Mouse (Mus musculus) limb, embryonic 14.5 days (tissue): ENCODE measurements around the gene Pfkp. TPM values are rescaled to one million over a fixed set of nuclear protein-coding genes. Genes with fewer than 3 reads are reported as not detected.

Experiments used
- ATAC-seq: fragments of 200-750 bp; cut with Nextera tagmentation; 2 replicates; pipeline ENCODE4 v1.8.0; 2017; ENCODE audit warnings: low read depth, moderate number of reproducible peaks, moderate TSS enrichment; ENCODE audit not compliant: low FRiP score
- DNase-seq: peaks from one replicate; pipeline ENCODE4 v3.0.0-alpha.2; 2015; ENCODE audit warnings: low spot score
- H3K27ac ChIP-seq: fragments of 300-500 bp; sonication (generic); replicated peaks from 2 replicates; pipeline ENCODE4 v1.5.1; 2014; ENCODE audit warnings: low read depth, mild to moderate bottlenecking, low read length, moderate library complexity, mixed read lengths
- H3K27me3 ChIP-seq: fragments of 300-500 bp; sonication (generic); 2 replicates; pipeline ENCODE4 v1.6.1; 2014; ENCODE audit warnings: low read length, mixed read lengths; ENCODE audit not compliant: control insufficient read depth, insufficient read depth
- H3K36me3 ChIP-seq: fragments of 300-500 bp; sonication (generic); 2 replicates; pipeline ENCODE4 v1.6.1; 2014; ENCODE audit warnings: mild to moderate bottlenecking, low read length, moderate library complexity, mixed read lengths; ENCODE audit not compliant: control insufficient read depth, insufficient read depth
- H3K4me1 ChIP-seq: fragments of 300-500 bp; sonication (generic); 2 replicates; pipeline ENCODE4 v1.6.1; 2014; ENCODE audit warnings: antibody characterized with exemption, low read length, mixed read lengths; ENCODE audit not compliant: control insufficient read depth, insufficient read depth
- H3K4me2 ChIP-seq: fragments of 300-500 bp; sonication (generic); replicated peaks from 2 replicates; pipeline ENCODE4 v1.6.1; 2014; ENCODE audit warnings: low read depth, mild to moderate bottlenecking, low read length, moderate library complexity; ENCODE audit not compliant: severe bottlenecking
- H3K4me3 ChIP-seq: fragments of 300-500 bp; sonication (generic); replicated peaks from 2 replicates; pipeline ENCODE4 v1.5.1; 2014; ENCODE audit warnings: low read length
- H3K9ac ChIP-seq: fragments of 300-500 bp; sonication (generic); 2 replicates; pipeline ENCODE4 v1.6.1; 2014; ENCODE audit warnings: mild to moderate bottlenecking, low read depth, low read length, moderate library complexity; ENCODE audit not compliant: severe bottlenecking
- H3K9me3 ChIP-seq: fragments of 300-500 bp; sonication (generic); 2 replicates; pipeline ENCODE4 v1.6.1; 2016; ENCODE audit warnings: low read length; ENCODE audit not compliant: control insufficient read depth
- POLR2A ChIP-seq: fragments of 200-500 bp; IDR thresholded peaks from 2 replicates; pipeline ENCODE4 v1.8.0; 2012; ENCODE audit warnings: inconsistent platforms, mild to moderate bottlenecking, moderate library complexity, borderline replicate concordance; ENCODE audit not compliant: insufficient read depth, insufficient read length; ENCODE audit errors: extremely low read depth
- WGBS: fragments of 180-500 bp; shearing (Covaris S2); extraction: QIAGEN DNeasy Blood & Tissue Kit; methylation state at CpG from one replicate; pipeline ENCODE4 v1.1.7; 2014; 5-methylcytosine and 5-hydroxymethylcytosine counted together
- polyA plus RNA-seq, 2 experiments: library from polyadenylated mRNA; depleted of rRNA in 1 of 2; stranded (reverse) in 1 of 2; unstranded in 1 of 2; fragments of >200 nt; fragmentation: Nextera tagmentation in 1 of 2; extraction: Ambion mirVana in 1 of 2; gene quantifications; 2 replicates each; pipeline versions ENCODE4 v1.2.1 to v1.2.3; 2012 to 2014

The Pfkp gene
- polyA plus RNA-seq, 2 experiments, result 12.2 TPM

DNA sequence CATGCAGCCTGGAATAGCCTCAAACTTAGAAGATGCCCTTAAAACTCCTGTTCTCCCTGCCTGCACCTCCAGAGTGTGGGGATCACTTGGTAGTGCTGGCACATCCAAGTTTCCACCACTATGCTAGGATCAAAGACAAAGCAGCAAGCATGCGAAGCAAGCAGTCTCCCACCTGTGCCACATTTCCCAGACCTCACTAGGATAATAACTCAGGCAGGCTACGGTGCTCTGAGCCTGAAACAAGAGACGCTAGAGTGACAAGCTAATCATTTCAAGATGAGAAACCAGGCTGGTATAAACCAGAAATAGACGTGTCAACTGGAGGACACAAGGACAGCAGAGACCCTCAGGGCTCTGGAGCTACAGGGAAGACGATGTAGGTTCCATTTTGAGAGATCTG lies 18.6 kb downstream of the Pfkp start:
- ATAC-seq (no peak), DNase-seq (no peak)
- no peaks in the 10 kb centered on the region for H3K36me3 ChIP-seq
- H3K4me3 ChIP-seq, result no peak overlapping the region
- TF ChIP-seq POLR2A, result no peak
- peaks cover 25% of the 10 kb centered on the region for H3K4me1 ChIP-seq
- no peak overlapping the region for H3K9ac ChIP-seq
- H3K27ac ChIP-seq, result no peak overlapping the region
- no peaks in the 10 kb centered on the region for H3K27me3 ChIP-seq
- no peaks in the 10 kb centered on the region for H3K9me3 ChIP-seq
- 7% methylated on average over 5 of the region's 5 CpGs for WGBS
- H3K4me2 ChIP-seq, result no peak overlapping the region

DNA sequence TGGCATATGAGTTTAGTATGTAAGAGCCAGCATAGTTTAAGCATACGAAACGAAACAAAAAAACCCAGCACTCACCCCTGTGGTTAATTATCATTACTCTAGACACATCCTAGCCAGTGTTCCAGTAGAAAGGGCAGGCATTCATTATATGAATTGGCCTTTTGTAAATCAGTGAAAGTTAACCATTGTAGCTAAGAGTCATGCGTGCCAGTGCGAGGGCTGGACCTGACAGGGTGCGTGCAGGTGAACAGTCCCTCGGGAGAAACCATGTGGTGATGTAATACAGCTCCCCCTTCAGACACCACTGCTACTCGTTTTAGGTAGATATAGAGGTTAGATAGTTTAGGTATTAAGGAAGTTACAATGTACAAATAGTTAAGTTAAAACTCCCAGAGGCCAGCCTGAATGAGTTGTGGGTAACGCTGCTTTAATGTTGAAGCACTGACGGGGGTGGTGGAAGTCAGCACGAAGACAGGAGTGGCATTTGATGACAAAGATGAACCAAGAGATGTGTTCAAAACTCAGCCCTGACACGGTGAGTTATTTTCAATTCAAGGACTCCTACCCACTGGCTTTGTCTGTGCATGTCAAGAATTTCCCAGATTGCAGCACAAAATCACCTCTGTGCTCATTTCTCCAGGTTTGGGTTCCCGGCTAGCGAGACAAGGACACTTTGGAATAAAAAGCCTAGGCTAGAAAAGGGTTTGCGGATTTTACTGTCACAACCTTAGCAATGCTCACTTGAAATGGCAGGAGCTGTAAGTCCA lies 19.4 kb downstream of the Pfkp start:
- DNase-seq, result no peak
- H3K4me1 ChIP-seq, result peaks cover 25% of the 10 kb centered on the region
- no peak for TF ChIP-seq POLR2A
- no peaks in the 10 kb centered on the region for H3K27me3 ChIP-seq
- no peaks in the 10 kb centered on the region for H3K9me3 ChIP-seq
- no peak overlapping the region for H3K9ac ChIP-seq
- no peak overlapping the region for H3K27ac ChIP-seq
- no peak overlapping the region for H3K4me3 ChIP-seq
- no peak for ATAC-seq
- WGBS, result 73% methylated on average over 14 of the region's 14 CpGs
- H3K36me3 ChIP-seq, result no peaks in the 10 kb centered on the region
- no peak overlapping the region for H3K4me2 ChIP-seq

DNA sequence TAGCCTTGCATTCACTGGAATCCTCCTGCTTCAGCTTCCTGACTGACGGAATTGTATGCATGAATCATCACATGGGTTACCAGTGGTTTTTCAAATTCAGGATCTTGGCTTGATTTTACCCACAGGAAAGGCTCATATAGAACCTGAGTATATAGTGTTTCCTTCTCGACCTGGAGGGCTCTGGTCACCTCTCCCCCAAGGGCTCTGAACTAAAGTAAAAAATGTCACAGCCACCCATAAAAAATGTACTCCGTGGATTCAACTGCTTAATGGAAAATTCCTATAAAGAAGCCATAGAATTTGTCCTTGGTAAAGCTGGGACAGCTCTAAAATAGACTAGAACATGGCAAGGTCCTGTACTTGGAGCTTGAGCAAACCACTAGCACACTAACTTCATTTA lies 20.3 kb downstream of the Pfkp start:
- ATAC-seq, result no peak
- no peak for TF ChIP-seq POLR2A
- no peak overlapping the region for H3K4me2 ChIP-seq
- 65% methylated on average over 3 of the region's 3 CpGs for WGBS
- no peaks in the 10 kb centered on the region for H3K9me3 ChIP-seq
- no peaks in the 10 kb centered on the region for H3K36me3 ChIP-seq
- DNase-seq, result no peak
- H3K4me1 ChIP-seq, result peaks cover 19% of the 10 kb centered on the region
- no peaks in the 10 kb centered on the region for H3K27me3 ChIP-seq
- H3K27ac ChIP-seq, result no peak overlapping the region
- no peak overlapping the region for H3K9ac ChIP-seq
- H3K4me3 ChIP-seq, result no peak overlapping the region

DNA sequence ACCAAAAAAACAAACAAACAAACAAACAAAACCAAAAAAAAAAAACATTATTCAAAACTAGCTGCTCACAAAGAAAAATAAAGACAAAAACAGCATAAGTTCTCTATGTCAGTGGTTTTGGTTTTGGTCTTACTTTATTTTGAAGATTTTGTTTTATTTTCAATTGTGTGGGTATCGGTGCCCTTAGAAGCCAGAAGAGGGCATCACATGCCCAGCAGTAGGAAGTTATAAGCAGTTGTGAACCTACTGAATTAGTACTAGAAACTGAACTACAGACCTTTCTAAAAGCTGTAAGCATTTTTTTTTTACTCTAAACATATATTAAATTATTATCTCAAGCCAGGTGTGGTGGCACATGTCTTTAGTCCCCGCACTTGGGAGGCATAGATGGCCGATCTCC lies 21.2 kb downstream of the Pfkp start:
- no peak overlapping the region for H3K9ac ChIP-seq
- H3K27ac ChIP-seq, result no peak overlapping the region
- H3K4me2 ChIP-seq, result no peak overlapping the region
- 95% methylated on average over 3 of the region's 3 CpGs for WGBS
- H3K4me1 ChIP-seq, result peaks cover 10% of the 10 kb centered on the region
- no peak for ATAC-seq
- no peaks in the 10 kb centered on the region for H3K27me3 ChIP-seq
- H3K36me3 ChIP-seq, result no peaks in the 10 kb centered on the region
- no peak for DNase-seq
- TF ChIP-seq POLR2A, result no peak
- no peaks in the 10 kb centered on the region for H3K9me3 ChIP-seq
- no peak overlapping the region for H3K4me3 ChIP-seq

DNA sequence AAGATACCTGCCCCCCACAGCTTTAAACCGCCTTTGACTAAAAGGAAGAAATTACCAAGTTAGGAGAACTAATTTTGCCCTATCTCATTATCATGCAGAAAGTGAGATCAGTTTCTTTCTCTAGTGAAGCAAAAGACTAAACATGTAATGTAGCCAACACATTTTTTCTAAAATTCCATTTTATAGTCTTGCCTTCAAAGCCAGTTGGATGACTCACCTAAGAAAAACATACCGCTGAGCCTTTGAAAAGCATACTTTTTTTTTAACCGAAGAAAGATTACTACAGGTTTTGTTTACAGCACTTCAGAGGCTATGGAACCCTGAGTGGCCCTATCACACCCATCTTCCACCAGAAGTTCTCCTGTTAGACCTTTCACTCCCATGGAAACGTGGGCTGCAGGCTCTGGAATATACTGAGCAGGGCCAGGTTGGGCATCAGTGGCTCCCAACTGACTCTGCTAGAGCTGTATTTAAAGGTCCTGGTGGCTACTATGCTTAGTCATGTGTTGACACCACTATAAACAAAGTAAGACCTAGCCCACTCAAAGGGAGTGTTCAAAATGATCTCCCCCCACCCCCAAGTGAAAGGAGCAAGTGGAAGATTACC lies 22.0 kb downstream of the Pfkp start:
- 69% methylated on average over 4 of the region's 4 CpGs for WGBS
- Histone ChIP-seq H3K4me3 (no peak overlapping the region), H3K27me3 (no peaks in the 10 kb centered on the region), H3K9ac (no peak overlapping the region), H3K9me3 (no peaks in the 10 kb centered on the region), H3K36me3 (no peaks in the 10 kb centered on the region), H3K4me1 (peaks cover 6% of the 10 kb centered on the region; the same call in 1 of the 2 replicates), H3K4me2 (no peak overlapping the region), H3K27ac (no peak overlapping the region)
- no peak for TF ChIP-seq POLR2A
- DNase-seq, result no peak
- no peak for ATAC-seq
